10 mouse cellular contexts compared by ENCODE assay signal in the genomic region with DNA sequence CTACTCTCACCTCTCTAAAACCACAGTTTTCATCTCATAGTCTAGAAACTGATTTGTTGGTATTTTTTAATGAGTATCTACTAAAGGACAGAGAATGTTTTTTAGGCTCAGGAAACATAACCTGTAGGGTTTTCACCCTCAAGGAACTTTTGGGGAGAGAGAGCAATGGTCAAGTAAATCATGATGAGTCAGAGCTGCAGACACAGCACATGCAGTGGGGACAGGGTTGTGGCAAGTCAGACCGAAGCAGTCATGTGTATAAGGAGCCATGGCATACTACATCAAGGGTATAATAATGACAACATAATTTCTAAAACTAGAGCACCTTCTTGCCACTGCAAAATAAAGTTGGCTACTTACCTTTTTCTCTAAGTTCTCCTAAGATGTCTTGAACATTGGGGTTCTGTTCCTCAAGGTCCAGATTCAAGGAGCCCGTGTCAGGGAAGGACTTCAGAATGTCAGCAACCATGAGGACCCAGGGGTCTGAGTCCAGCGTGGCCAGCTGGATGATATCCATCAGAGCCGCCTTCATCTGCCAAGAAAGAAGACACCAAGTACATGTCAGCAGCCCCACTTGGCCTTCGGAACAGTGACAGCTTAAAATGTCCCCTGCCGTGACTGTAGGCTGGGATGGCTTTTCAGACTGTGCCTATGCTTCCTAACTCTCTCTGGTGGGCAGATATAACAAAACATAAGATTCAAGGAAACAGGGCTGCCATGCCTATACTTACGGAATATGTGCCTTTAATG. TPM values are rescaled to one million over a fixed set of nuclear protein-coding genes. Genes with fewer than 3 reads are reported as not detected.
DNase-seq lines count a peak whose midpoint lies in the region; ATAC-seq and TF ChIP-seq lines count a peak whose summit lies in the region.
"Had no signal": no experiment of that assay in that cellular context is flagged by ENCODE, and none has a peak within 500 bp of the region (broad histone marks: within the 10 kb centered on the region; RNA-seq: fewer than 3 reads in every experiment).

No protein-coding gene starts in this region.

- peak; percentile 78 for DNase-seq in gastrocnemius, adult 2 months
- DNase-seq in gastrocnemius, postnatal 4 days (ENCODE audit: low spot score in 2 of 2): no peak
- peak; percentile 12 for DNase-seq in lung, postnatal 10 days
- no peak for DNase-seq in lung, postnatal 36 days
- DNase-seq in cerebellum, adult 9-11 months: peak; percentile 56
- DNase-seq in heart, adult 11 months: no peak
- DNase-seq: adrenal gland, adult 2 months had no signal

- ATAC-seq in granulocyte monocyte progenitor cell, adult 5-6 weeks (replicated peaks; ENCODE audit: poor library complexity, severe bottlenecking): no peak
- ATAC-seq: liver, embryonic 12.5 days had no signal

- intact Hi-C loops in gastrocnemius, adult 2 months (cut with DNase I): no loop called here

- H3K27ac ChIP-seq in gastrocnemius, adult 2 months: peak overlapping the region; percentile 76
- H3K27ac ChIP-seq: liver, embryonic 12.5 days; lung, embryonic 15.5 days had no signal

- H3K4me3 ChIP-seq in gastrocnemius, adult 2 months: no peak overlapping the region
- H3K4me3 ChIP-seq: liver, embryonic 12.5 days; lung, embryonic 15.5 days had no signal

- TF ChIP-seq CTCF in gastrocnemius, adult 2 months (IDR thresholded peaks at IDR 0.05): no peak

RNA-seq across cellular contexts. Expression of a gene that starts 14.6 kb away (rescaled TPM):
- 1 to 10 TPM; 7.1 to 8.2 TPM for total RNA-seq in gastrocnemius, adult 2 months (2021)
- 10 to 100 TPM; 18.6 to 22.0 TPM for total RNA-seq in gastrocnemius, postnatal 4 days (2021)
- total RNA-seq in granulocyte monocyte progenitor cell, adult 5-6 weeks (2014; fragmentation: Nextera tagmentation): 38.0 and 44.6 TPM in 2 replicates
- total RNA-seq in granulocyte monocyte progenitor cell, adult 5-6 weeks (2017): 33.1 and 34.4 TPM in 2 replicates

Comparison
In these comparisons a context has a peak if more than half of its experiments do, and no peak if none do; other contexts are left out.
1. DNase-seq: peak in gastrocnemius, adult 2 months (single experiment), lung, postnatal 10 days (single experiment) and cerebellum, adult 9-11 months (single experiment); none in gastrocnemius, postnatal 4 days (0 of 2), lung, postnatal 36 days (single experiment) and heart, adult 11 months (single experiment).